Mouse (Mus musculus) retina, embryonic 14.5 days (tissue): ENCODE measurements at regions not wholly inside any gene's neighbourhood (a gene's known extent, or its start where the extent isn't known, plus 50 kb on each side); places are given as distances from the start of the nearest gene placed in this dataset.
A peak's percentile ranks its signal among the peaks of the same experiment; 100 is the strongest.

Experiments
- DNase-seq: peaks from one replicate; pipeline ENCODE4 v3.0.0-alpha.2; 2015; ENCODE audit warnings: low spot score

- DNase-seq = peak; percentile 53
These were observed 134.7 kb upstream of the Fstl4 start for GRCm38 (mm10) chr11:52629776-52630175.

DNA sequence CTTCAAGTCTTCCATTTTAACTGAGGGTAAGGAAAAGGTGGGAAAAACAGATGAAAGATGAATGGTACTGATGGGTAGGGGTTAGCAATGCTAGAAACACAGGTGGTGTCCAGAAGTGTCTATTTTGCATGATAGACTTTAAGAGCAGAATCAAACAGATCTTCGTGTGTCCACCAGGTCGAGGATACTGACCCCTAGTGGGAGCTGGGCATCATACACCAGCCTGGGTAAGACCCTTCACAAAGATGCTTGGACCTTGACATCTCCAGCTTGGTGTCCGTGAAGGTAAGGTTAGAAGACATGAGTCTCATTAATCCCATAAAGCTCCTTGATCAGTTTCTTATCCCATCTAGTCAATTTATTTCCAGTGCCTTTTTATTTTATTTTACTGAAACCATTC is 132.9 kb upstream of the Fstl4 start:
- DNase-seq = no peak

GRCm38 (mm10) chr11:52634189-52634588 is 130.2 kb upstream of the Fstl4 start:
- no peak for DNase-seq

DNA sequence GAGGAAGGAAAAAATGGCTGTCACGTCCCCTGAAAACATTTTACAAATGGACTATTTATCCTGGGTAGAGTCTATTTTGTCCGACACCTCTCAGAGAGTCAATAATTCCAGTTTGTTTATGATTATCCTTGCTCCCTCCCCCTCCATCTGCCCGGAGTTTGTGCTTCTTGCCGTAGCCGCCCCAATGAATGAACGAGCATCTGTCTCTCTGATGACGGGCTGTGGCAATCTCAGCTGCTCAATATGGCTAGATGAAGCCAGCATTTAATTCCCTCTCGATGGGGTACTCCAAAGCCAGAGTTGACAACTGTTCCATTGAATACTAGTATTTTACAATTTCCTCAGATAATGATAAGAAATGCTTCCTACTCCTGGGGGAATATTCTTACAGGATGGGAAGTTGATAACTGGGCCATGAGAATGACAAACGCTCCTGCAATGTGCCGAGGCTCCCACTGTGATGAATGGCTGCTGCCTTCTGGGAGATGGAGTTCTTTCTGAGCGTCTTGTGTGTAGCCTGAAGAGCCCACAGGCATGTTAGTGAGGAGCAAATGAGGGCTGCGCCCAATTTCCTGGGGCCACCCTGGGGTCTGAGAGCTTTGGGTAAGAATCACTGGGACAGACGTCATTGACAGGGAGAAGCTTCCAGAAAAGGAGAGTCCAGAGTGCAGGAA is 128.6 kb upstream of the Fstl4 start:
- DNase-seq = no peak

GRCm38 (mm10) chr11:52638939-52639338 is 125.5 kb upstream of the Fstl4 start:
- DNase-seq = no peak

DNA sequence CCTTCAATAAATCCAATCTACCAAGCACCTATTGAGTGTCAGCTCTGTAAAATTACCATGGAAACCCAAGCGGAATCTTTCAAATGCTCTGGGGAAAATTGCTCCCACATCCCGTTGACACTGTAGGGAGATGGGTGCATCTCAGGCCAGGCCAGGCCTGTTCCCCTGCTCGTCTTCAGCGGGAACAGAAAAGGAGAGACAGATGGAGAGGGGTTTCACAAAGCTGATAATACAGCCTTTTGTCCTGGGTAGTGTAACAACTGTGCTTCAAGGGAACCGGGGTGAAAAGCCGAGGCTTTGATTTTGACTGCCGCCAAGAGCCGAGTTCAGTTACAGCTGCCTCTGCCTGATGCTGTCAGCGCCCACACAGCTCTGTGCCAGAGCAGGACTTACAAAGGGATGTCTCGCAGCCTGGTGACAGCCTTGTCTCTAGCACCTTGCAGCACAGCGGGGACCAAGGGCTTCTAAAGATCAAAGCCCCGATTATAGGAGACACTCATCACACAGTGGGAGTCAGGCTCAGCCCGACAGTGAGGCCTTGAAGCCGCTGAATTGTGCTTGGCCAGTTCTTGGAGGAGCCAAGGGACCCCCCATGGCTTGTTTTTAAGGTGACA is 122.6 kb upstream of the Fstl4 start:
- peak; percentile 49 for DNase-seq

- peak; percentile 66 for DNase-seq
These were observed 120.2 kb upstream of the Fstl4 start for GRCm38 (mm10) chr11:52644081-52644768.

DNA sequence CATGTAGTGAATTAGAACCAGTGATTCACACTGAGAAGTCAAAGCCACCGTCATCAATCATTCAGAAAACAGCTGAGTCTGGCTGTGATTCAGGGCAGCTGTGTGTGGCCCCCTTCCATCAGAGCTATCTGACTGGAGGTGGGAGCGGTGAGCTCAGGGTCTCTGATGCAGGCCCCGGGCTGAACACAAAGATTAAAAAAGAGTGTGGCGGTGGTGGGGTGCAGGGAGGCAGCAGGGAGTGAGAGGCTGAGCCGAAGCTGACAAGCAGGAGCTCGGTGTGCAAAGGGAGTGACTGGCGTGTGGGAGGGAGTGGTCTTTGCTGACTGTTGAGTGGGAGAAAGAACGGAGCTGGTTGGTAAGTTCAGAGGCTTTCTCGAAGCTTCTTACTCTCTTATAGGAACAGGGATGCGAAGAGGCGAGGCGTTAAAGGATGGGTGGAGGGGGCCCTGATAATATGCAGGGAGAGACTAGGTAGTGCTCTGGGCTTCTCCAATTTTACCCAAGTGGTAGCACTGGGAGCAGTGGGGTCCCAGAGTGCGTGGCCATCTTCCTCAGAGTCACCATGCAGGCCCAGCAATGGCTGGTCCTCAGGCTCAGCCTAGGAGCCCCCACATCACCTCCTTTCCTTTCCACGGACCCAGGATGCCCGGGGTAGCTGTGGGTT is 116.1 kb upstream of the Fstl4 start:
- no peak for DNase-seq

GRCm38 (mm10) chr11:52648849-52649400 is 115.5 kb upstream of the Fstl4 start:
- no peak for DNase-seq

- DNase-seq = no peak
These were observed 109.8 kb upstream of the Fstl4 start for GRCm38 (mm10) chr11:52654640-52655039.

GRCm38 (mm10) chr11:52655720-52656474 is 108.5 kb upstream of the Fstl4 start:
- DNase-seq = no peak

DNA sequence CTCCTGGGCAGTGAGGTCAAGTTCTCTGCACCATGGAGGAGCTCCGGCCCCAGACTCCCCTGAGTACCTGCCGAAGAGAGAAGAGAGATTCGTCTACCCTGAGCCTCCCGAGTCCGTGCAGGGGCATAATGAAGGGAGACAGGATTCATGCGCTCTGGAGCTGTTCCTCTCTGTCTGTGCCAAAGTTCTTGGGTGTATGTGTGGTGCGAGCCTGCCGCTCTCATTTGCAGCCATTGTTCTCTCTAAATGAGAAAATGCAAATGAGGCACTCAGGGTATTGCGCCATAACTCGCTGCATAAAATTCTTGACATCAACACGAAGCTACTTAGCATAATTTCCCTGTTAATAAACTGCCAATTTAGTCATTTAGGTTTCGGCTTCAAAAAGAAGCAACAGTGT is 103.2 kb upstream of the Fstl4 start:
- DNase-seq = no peak

GRCm38 (mm10) chr11:52661894-52662593 is 102.4 kb upstream of the Fstl4 start:
- no peak for DNase-seq

- no peak for DNase-seq
These were observed 99.1 kb upstream of the Fstl4 start for GRCm38 (mm10) chr11:52665343-52665742.

- DNase-seq = no peak
These were observed 89.4 kb upstream of the Fstl4 start for GRCm38 (mm10) chr11:52675022-52675421.

- DNase-seq = no peak
These were observed 86.2 kb upstream of the Fstl4 start for GRCm38 (mm10) chr11:52678259-52678658.

DNA sequence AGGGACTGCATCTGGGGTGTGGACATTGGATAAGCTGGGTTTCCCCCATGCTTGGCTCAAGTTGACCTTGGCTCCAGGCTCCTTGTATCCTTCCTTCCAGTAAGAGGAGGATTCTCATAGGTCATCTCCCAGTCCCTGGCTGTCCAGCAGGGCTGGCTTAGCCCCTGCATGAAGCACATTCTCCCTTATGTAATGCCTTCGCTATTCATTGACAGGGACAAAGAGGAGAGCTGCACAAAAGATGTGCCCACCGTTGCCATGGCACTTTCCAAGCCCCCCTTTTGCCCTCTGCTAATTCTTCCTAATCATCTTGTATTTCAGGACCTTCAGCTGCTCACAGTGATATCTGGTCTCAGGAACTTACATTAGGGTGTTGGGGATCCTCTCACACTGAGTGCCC is 79.0 kb upstream of the Fstl4 start:
- peak; percentile 27 for DNase-seq

DNA sequence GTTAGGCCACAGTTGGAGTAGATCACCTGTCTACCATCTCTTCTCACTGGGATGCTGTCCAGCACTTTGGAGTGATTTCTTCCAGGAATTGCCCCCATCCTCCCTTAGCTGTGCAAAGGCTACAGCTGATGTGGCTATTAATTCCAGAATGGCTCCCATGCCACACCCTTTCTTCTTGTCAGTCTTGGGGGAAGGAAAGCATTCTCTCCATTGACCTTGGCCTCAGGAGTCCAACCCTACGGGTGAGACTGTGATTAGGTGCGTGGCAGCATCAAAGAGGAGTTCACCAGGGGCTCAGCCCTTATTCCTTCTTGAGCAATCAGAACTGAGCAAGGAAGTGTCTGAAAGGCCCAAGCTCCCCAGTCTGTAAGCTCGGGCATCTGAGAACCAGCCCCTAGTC is 71.7 kb upstream of the Fstl4 start:
- no peak for DNase-seq

DNA sequence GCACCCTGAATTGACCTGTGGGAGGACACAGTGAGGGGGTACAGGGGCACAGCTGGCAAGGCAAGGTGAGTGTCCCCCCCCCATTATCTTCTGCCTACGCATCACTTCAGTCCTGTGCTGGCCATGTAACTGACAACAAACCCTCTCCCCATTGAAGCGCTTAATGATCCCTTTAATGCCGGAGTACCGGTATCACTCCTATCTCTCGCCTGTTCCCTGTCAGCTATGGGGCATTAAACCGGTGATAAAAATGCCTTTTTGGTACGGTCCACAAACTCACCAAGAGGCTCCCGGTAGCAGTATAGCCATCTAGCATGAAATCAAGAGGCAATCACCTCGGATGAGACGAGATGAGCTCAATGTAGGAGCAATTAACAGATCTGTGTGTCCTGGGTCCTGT is 62.8 kb upstream of the Fstl4 start:
- no peak for DNase-seq

DNA sequence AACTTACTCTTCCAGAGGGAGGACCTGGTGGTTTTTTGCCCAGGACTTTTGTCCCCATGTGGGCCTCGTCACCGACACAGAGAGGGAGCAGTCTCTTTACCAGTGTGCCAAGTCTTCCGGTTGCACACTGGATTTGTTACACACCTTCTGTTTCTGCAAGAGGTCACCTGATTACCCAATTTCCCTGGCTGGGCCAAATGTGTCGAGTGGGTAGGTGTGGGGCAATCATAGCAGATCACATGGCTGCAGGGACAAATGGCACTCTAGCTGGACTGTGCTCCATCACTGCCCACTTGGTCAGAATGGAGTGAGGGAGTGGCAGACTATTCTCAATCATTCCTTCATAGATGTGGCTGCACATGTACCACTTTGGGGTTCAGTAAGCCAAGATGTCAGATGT is 61.0 kb upstream of the Fstl4 start:
- no peak for DNase-seq
